Mouse (Mus musculus): Measurements from ENCODE around the gene Med22. TPM values are rescaled to one million over a fixed set of nuclear protein-coding genes. Genes with fewer than 3 reads are reported as not detected.
"Not testable (repeated sequence)": the region's sequence is repeated elsewhere in the genome, so short reads cannot be mapped to it uniquely, and the experiment has no call there.

Med22 gene
- total and polyA plus RNA-seq, 3 experiments: 79.0 to 90.1 TPM; not detected in 1

DNA sequence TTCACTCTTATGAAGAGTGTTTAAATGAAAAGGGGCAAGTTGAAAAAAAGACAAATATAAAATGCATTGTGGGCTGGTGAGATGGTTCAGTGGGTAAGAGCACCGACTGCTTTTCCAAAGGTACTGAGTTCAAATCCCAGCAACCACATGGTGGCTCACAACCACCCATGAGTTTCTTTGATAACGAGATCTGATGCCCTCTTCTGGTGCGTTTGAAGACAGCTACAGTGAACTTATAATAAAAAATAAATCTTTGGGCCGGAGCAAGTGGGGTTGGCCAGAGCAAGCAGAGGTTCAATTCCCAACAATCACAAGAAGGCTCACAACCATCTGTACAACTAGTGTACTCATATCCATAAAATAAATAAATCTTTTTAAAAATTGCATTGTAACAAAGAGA is 14.6 kb downstream of the Med22 start:
- peaks cover 3 to 20% of the 10 kb centered on the region in 2 experiments for H3K36me3 ChIP-seq (ENCODE audit: control insufficient read depth in 1 of 2, insufficient read depth in 2 of 2, low read length in 2 of 2)
- TF ChIP-seq BHLHE40 (IDR thresholded peaks at IDR 0.05; ENCODE audit: borderline replicate concordance, low read depth, low read length) (no peak), CTCF (IDR thresholded peaks at IDR 0.05 in 2 of 3, conservative IDR thresholded peaks at IDR 0.05 in 1 of 3; ENCODE audit: control insufficient read depth in 1 of 3, insufficient read depth in 1 of 3, low read depth in 2 of 3, low read length in 3 of 3, poor library complexity in 1 of 3, severe bottlenecking in 1 of 3) (peak in 1 of 3 experiments; percentile 28; a peak in 1 of 6 replicates), SMC3 (IDR thresholded peaks at IDR 0.05; ENCODE audit: low read depth, low read length) (0 out of 2 replicates have a peak, but pooled peaks have one; percentile 7), MYC (IDR thresholded peaks at IDR 0.05; ENCODE audit: low read depth, low read length) (peak; percentile 38; the same call in 1 of the 2 replicates), SIN3A (IDR thresholded peaks at IDR 0.05; ENCODE audit: low read length) (no peak)

DNA sequence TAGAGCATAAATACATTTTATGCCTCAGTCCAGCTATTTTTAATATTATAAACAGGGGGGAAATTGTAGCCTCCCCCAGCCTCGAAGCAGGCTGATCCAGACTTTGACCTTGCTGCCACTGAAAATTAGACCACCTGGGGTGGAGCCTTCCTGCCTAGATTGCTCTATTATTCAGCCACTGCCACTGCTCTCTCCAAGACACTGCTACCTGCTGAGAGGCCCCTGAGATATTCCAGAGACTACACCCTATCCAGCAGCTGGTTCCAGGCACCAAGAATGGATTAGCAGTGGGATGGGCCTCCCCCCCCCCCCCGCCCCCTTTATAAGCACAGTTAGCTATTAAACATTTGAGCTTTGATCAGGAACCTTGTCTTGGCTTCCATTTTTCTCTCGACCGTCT is 24.3 kb downstream of the Med22 start:
- H3K9ac ChIP-seq (ENCODE audit: control insufficient read depth, low read depth, low read length, poor library complexity, severe bottlenecking); H3K79me2 ChIP-seq (ENCODE audit: control insufficient read depth, insufficient read depth, low read length, poor library complexity); H3K27me3 ChIP-seq (ENCODE audit: control insufficient read depth in 1 of 2, insufficient read depth in 2 of 2, low read length in 2 of 2); H3K27ac ChIP-seq (ENCODE audit: control insufficient read depth, low read depth, low read length); H3K4me3 ChIP-seq (ENCODE audit: control insufficient read depth in 1 of 2, insufficient read depth in 1 of 2, low read depth in 2 of 2, low read length in 2 of 2); DNase-seq (ENCODE audit: low read depth, low spot score); H3K9me3 ChIP-seq (replicated peaks; ENCODE audit: insufficient read depth, low read length); H3K4me1 ChIP-seq (ENCODE audit: control insufficient read depth in 1 of 2, insufficient read depth in 2 of 2, low read length in 2 of 2); H3K36me3 ChIP-seq (ENCODE audit: control insufficient read depth in 1 of 2, insufficient read depth in 2 of 2, low read length in 2 of 2): not testable (repeated sequence)

More for the DNA sequence above, 14.6 kb downstream of the Med22 start:
- Histone ChIP-seq H3K9me3 (replicated peaks; ENCODE audit: insufficient read depth, low read length) (no peaks in the 10 kb centered on the region), H3K9ac (ENCODE audit: control insufficient read depth, low read depth, low read length, poor library complexity, severe bottlenecking) (no peak overlapping the region), H3K4me3 (ENCODE audit: control insufficient read depth in 1 of 2, insufficient read depth in 1 of 2, low read depth in 2 of 2, low read length in 2 of 2) (no peak overlapping the region), H3K27ac (ENCODE audit: control insufficient read depth, low read depth, low read length) (no peak overlapping the region), H3K79me2 (ENCODE audit: control insufficient read depth, insufficient read depth, low read length, poor library complexity) (peaks cover 22% of the 10 kb centered on the region), H3K4me1 (ENCODE audit: control insufficient read depth in 1 of 2, insufficient read depth in 2 of 2, low read length in 2 of 2) (no peaks in the 10 kb centered on the region), H3K27me3 (ENCODE audit: control insufficient read depth in 1 of 2, insufficient read depth in 2 of 2, low read length in 2 of 2) (no peaks in the 10 kb centered on the region)
- DNase-seq (ENCODE audit: low read depth, low spot score): no peak

DNA sequence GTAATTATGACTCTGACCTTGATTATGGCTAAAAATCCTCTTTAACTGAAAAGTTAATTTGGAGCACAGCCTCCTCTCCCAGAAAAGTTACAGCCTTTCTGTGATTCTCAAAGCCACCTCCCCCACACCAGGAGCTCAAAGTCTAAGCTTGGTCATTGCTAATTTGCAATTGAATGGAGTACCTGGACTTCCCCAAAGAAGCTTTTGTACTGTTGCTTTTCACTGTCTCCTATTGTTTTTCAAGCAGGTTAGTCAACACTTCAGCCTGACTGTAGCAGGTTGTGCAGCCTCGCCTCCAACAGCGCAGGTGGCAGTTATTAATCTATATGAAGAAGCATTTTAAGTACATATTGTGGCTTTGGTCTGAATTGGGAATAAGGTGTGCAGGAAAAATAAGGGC is 24.9 kb downstream of the Med22 start:
- not testable (repeated sequence) for H3K9me3 ChIP-seq (replicated peaks; ENCODE audit: insufficient read depth, low read length); H3K9ac ChIP-seq (ENCODE audit: control insufficient read depth, low read depth, low read length, poor library complexity, severe bottlenecking); H3K4me1 ChIP-seq (ENCODE audit: control insufficient read depth in 1 of 2, insufficient read depth in 2 of 2, low read length in 2 of 2); H3K36me3 ChIP-seq (ENCODE audit: control insufficient read depth in 1 of 2, insufficient read depth in 2 of 2, low read length in 2 of 2); H3K27me3 ChIP-seq (ENCODE audit: control insufficient read depth in 1 of 2, insufficient read depth in 2 of 2, low read length in 2 of 2); H3K27ac ChIP-seq (ENCODE audit: control insufficient read depth, low read depth, low read length); DNase-seq (ENCODE audit: low read depth, low spot score); H3K4me3 ChIP-seq (ENCODE audit: control insufficient read depth in 1 of 2, insufficient read depth in 1 of 2, low read depth in 2 of 2, low read length in 2 of 2); H3K79me2 ChIP-seq (ENCODE audit: control insufficient read depth, insufficient read depth, low read length, poor library complexity)

DNA sequence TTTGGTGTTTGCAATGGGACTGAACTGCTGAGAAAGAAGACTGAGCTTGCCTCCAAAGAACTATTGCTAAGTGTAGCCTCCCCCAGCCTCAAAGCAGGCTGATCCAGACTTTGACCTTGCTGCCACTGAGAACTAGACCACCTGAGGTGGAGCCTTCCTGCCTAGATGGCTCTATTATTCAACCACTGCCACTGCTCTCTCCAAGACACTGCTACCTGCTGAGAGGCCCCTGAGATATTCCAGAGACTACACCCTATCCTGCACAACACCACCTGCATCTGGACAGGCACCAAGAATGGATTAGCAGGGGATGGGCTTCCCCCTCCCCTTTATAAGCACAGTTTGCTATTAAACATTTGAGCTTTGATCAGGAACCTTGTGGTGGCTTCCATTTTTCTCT is 31.9 kb downstream of the Med22 start:
- TF ChIP-seq POLR2A (IDR thresholded peaks at IDR 0.05; ENCODE audit: control insufficient read depth in 1 of 2, insufficient read depth in 1 of 2, low read depth in 1 of 2, low read length in 2 of 2, poor library complexity in 1 of 2) (no peak), CHD1 (IDR thresholded peaks at IDR 0.05; ENCODE audit: low read depth, low read length) (no peak), ELF1 (IDR thresholded peaks at IDR 0.05; ENCODE audit: low read depth, low read length) (no peak), MAX (IDR thresholded peaks at IDR 0.05; ENCODE audit: low read length) (no peak), MEF2A (IDR thresholded peaks at IDR 0.05; ENCODE audit: extremely low read depth, insufficient replicate concordance, low read depth, low read length, poor library complexity, severe bottlenecking) (no peak), ZKSCAN1 (IDR thresholded peaks at IDR 0.05; ENCODE audit: low read depth, low read length) (no peak), TBP (IDR thresholded peaks at IDR 0.05; ENCODE audit: low read depth, low read length) (no peak), TAL1 (IDR thresholded peaks at IDR 0.05; ENCODE audit: low read length) (no peak)
- Histone ChIP-seq H3K27ac (ENCODE audit: control insufficient read depth, low read depth, low read length) (no peak overlapping the region), H3K4me3 (ENCODE audit: control insufficient read depth in 1 of 2, insufficient read depth in 1 of 2, low read depth in 2 of 2, low read length in 2 of 2) (no peak overlapping the region), H3K27me3 (ENCODE audit: control insufficient read depth in 1 of 2, insufficient read depth in 2 of 2, low read length in 2 of 2) (no peaks in the 10 kb centered on the region), H3K9ac (ENCODE audit: control insufficient read depth, low read depth, low read length, poor library complexity, severe bottlenecking) (no peak overlapping the region), H3K36me3 (ENCODE audit: control insufficient read depth in 1 of 2, insufficient read depth in 2 of 2, low read length in 2 of 2) (no peaks in the 10 kb centered on the region), H3K79me2 (ENCODE audit: control insufficient read depth, insufficient read depth, low read length, poor library complexity) (no peaks in the 10 kb centered on the region), H3K9me3 (replicated peaks; ENCODE audit: insufficient read depth, low read length) (no peaks in the 10 kb centered on the region), H3K4me1 (ENCODE audit: control insufficient read depth in 1 of 2, insufficient read depth in 2 of 2, low read length in 2 of 2) (no peaks in the 10 kb centered on the region)
- no peak for DNase-seq (ENCODE audit: low read depth, low spot score)
